Mouse (Mus musculus) 3T3-L1 (cell line): ENCODE results near the gene Sympk.
A peak's percentile ranks its signal among the peaks of the same experiment; 100 is the strongest.

Source experiments
- DNase-seq: peaks from one replicate; pipeline ENCODE4 v3.0.0-alpha.2; 2015; ENCODE audit warnings: low read depth, low spot score

The Sympk gene

DNA sequence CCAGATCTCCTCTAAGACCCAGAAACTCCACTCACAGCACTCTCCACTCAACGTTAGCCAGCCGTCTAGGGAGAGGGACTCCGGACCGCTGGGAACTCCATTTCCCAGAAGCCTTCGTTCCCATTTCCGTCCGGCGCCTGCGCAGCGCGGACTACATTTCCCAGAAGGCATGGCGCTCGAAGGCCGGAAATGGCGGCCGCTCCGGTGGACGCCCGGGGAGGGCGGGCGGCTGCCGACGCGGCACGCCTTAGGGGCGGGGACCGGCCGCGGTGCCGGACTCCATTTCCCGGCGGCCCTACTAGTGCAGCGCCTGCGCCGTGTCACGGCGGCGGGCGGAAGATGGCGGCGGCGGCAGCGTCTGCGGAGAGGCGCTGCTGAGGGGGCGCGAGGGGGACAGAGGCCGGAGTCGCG, at the start of gene Sympk:
Gene Sympk, plus strand, starts transcription at position 282 of the 411 bp plus-strand sequence.
- peak; percentile 91 for DNase-seq

DNA sequence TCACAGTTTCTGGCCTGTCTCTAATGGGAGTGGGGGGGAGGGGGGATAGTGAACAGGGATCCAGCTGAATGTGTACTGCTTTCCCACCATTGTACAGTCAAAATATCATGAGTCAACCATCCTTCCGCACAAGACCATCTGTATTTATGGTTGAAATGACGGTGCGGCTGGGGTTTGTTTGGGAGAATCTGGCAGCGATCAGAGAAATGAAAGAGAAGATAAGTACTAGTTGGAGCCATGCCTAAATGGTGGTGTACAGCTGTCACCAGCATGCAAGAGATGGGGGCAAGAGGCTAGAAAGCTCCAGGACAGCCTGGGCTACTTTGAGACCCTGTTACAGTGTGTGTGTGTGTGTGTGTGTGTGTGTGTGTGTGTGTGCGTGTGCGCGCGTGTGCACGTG, 45.8 kb upstream of the Sympk start:
- peak; percentile 35 for DNase-seq

GRCm38 (mm10) chr7:18986503-18986902, 37.7 kb upstream of the Sympk start:
- no peak for DNase-seq

DNA sequence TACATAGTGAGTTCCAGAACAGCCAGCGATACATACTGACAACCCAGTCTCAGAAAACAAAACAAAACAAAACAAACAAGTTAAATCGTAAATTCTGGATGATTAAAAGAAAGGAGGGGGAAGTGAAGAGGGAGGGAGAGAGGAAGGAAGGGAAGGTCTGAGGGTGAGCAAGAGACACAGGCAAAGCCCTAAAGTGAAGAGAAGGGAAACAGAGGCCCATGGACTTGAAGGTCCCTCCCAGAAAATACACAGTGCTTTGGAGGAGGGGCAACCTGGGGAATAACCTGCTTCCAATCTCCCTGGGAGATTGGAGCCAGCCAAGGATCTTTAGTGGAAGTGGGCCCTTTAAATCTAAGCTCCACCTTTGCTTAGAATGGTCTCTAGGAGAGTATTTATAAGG, 37.1 kb upstream of the Sympk start, which contains the start of gene Nanos2:
Gene Nanos2, plus strand, starts transcription at position 301 of the 400 bp plus-strand sequence.
- DNase-seq: no peak

GRCm38 (mm10) chr7:18987747-18988146, 36.4 kb upstream of the Sympk start:
- no peak for DNase-seq

- DNase-seq: no peak
These were observed 35.4 kb upstream of the Sympk start for GRCm38 (mm10) chr7:18988780-18989179.

- peak; percentile 58 for DNase-seq
These were observed 34.2 kb upstream of the Sympk start for GRCm38 (mm10) chr7:18989995-18990394.

- peak; percentile 100 for DNase-seq
These were observed 33.4 kb upstream of the Sympk start, which contains the start of gene Mypop for GRCm38 (mm10) chr7:18990601-18991295. Gene Mypop, plus strand, starts transcription at chr7:18991245.

DNA sequence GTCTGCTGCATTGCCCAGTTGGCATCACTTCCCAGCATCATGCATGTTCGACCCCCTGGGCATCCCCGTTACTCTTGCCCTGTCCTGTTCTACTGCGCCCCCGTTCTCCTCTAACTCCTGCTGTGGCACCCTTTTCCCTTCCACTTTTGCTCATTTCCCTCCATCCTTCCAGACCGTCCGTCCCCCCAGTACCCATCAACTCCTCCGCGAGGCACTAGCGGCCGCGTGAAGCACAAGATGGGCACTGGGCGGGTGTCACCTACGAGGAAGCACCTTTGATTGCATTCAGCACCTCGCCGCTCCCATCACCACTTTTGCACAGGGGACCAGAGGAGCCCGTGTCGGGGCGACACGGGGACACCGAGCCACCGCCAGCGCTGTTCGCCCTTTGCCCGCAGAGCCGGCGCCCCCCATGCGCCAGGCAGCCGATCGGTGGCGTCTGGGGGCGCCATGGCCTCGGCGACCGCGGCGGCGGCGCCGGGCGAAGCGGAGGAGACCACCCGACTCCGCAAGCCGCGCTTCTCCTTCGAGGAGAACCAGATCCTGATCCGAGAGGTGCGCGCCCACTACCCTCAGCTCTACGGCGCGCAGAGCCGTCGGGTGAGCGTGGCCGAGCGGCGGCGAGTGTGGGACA, 32.4 kb upstream of the Sympk start:
- peak; percentile 21 for DNase-seq

DNA sequence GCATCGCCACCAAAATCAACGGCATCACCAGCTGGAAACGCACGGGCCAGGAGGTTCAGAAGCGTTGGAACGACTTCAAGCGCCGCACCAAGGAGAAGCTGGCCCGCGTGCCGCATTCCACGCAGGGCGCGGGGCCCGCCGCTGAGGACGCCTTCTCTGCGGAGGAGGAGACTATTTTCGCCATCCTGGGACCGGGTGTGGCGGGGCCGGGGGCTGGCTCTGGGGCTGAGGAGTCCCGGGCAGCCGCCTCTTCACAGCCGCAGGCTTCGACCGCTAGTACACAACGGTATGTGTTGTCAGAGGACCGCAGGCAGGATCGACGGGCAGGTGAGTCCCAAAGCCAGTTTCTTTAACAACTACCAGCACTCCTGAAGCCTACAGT, 31.9 kb upstream of the Sympk start:
- no peak for DNase-seq

GRCm38 (mm10) chr7:18993036-18993435, 31.1 kb upstream of the Sympk start:
- DNase-seq: no peak

- DNase-seq: no peak
These were observed 25.3 kb upstream of the Sympk start for GRCm38 (mm10) chr7:18998835-18999234.

GRCm38 (mm10) chr7:19000421-19000820, 23.8 kb upstream of the Sympk start:
- DNase-seq: no peak

GRCm38 (mm10) chr7:19001066-19001806, 22.9 kb upstream of the Sympk start:
- no peak for DNase-seq

GRCm38 (mm10) chr7:19001807-19002085, 22.4 kb upstream of the Sympk start:
- no peak for DNase-seq

DNA sequence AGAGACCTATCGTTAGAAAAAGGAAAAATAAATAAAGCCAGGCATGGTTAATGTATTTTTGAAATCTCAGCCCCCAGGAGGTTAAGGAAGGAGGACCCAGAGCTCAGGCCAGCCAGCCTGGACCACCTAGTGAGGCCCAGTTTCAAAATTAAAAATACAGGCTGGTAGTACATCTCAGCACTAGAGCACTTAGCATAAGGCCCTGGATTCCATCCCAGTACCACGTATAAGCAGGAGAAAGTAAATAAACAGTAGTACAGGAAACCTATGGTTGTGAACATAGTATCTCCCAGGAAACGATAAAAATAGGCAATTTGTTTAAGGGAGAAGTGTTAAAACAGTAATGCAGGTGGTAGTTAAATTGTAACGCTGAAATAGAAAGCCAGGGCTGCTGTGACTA, 22.1 kb upstream of the Sympk start:
- DNase-seq: no peak

GRCm38 (mm10) chr7:19002848-19003498, 21.2 kb upstream of the Sympk start:
- peak; percentile 95 for DNase-seq

DNA sequence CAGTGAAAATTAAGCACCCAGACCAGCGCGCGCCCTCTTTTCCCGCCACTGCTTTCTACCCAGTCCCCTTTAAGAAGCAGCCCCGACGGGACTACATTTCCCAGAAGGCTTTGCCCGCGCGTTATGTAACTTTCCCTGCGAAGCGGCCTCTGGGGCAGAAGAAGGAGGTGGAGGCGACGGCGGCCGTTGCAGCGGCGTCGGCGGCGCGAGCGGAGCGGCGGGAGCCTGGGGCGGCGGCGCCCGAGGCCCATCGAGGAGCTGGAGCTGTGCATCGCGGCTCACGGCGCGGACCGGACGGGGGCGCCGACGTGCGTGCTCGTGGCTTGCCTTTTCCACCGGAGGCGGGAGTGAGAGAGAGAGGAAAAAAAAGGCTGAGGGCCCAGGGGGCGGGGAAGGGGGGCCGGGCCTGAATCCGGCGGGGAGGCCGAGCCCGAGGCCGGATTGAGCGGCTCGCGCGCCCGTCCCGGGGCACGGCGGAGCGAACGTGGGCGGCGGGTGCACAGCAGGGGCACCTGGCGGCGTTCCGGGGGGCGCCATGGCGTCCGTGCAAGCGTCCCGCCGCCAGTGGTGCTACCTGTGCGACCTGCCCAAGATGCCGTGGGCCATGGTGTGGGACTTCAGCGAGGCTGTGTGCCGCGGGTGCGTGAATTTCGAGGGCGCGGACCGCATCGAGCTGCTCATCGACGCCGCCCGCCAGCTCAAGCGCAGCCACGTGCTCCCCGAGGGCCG, 20.1 kb upstream of the Sympk start, which contains the start of gene Irf2bp1:
Gene Irf2bp1, plus strand, starts transcription at position 143 of the 729 bp plus-strand sequence.
- DNase-seq: peak; percentile 90

DNA sequence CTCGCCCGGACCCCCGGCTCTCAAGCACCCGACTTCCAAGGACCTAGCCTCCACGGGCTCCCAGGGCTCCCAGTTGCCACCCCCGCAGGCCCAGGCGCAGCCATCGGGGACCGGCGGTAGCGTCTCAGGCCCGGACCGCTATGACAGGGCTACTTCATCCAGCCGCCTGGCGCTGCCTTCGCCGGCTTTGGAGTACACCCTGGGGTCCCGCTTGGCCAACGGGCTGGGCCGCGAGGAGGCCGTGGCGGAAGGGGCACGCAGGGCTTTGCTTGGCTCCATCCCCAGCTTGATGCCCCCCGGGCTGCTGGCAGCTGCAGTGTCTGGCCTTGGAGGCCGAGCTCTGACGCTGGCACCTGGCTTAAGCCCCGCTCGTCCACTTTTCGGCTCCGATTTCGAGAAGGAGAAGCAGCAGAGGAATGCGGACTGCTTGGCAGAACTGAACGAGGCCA, 19.5 kb upstream of the Sympk start:
- peak; percentile 47 for DNase-seq

- no peak for DNase-seq
These were observed 18.6 kb upstream of the Sympk start for GRCm38 (mm10) chr7:19005417-19006121.

- peak; percentile 85 for DNase-seq
These were observed 17.7 kb upstream of the Sympk start for GRCm38 (mm10) chr7:19006476-19006875.
